Mouse (Mus musculus) gastrocnemius, postnatal 25 days (tissue): Measurements from ENCODE around the gene Ubr1. TPM values are rescaled to one million over a fixed set of nuclear protein-coding genes. Genes with fewer than 3 reads are reported as not detected.
"Not testable (repeated sequence)": the region's sequence is repeated elsewhere in the genome, so short reads cannot be mapped to it uniquely, and the experiment has no call there.

Experiments
- DNase-seq: peaks from one replicate; pipeline ENCODE4 v3.0.0; 2022
- long read RNA-seq, 2 experiments: library from polyadenylated mRNA; stranded (forward); transcript quantifications; one replicate each; pipeline ENCODE4 v2.0.0; 2021
- total RNA-seq, 2 experiments: library from RNA; stranded (reverse); gene quantifications; 1 replicate in 1 of 2; 2 replicates in 1 of 2; pipeline ENCODE4 v1.2.3; 2021

Gene Ubr1
- total RNA-seq = 10 to 100 TPM; 20.4 to 21.3 TPM
- long read RNA-seq, experiment 1, partial matches to known transcripts = 2 of 4 reads
- long read RNA-seq, experiment 1, other reads (novel, unspliced or antisense) = 2 of 4 reads
- long read RNA-seq, experiment 2, full-length matches to known transcripts = 2 of 6 reads
- long read RNA-seq, experiment 2, partial matches to known transcripts = 3 of 6 reads
- long read RNA-seq, experiment 2, other reads (novel, unspliced or antisense) = 1 of 6 reads

GRCm38 (mm10) chr2:120970559-120971080 lies at the start of gene Ubr1:
Ubr1 (minus strand) TSS chr2:120970715.
- DNase-seq = peak; percentile 87

GRCm38 (mm10) chr2:121017151-121017550 lies 46.6 kb upstream of the Ubr1 start:
- no peak for DNase-seq

- DNase-seq = no peak
These were observed 45.7 kb upstream of the Ubr1 start for GRCm38 (mm10) chr2:121016226-121016625.

GRCm38 (mm10) chr2:121015507-121015906 lies 45.0 kb upstream of the Ubr1 start:
- no peak for DNase-seq

GRCm38 (mm10) chr2:121012676-121013075 lies 42.2 kb upstream of the Ubr1 start:
- DNase-seq = no peak

GRCm38 (mm10) chr2:121009071-121009677 lies 38.7 kb upstream of the Ubr1 start:
- no peak for DNase-seq

- DNase-seq = no peak
These were observed 38.1 kb upstream of the Ubr1 start for GRCm38 (mm10) chr2:121008664-121009007.

GRCm38 (mm10) chr2:121007925-121008663 lies 37.6 kb upstream of the Ubr1 start, which contains the start of gene Ccndbp1:
Ccndbp1 (plus strand) TSS chr2:121008403.
- peak; percentile 88 for DNase-seq

- no peak for DNase-seq
These were observed 36.5 kb upstream of the Ubr1 start for GRCm38 (mm10) chr2:121006986-121007385.

- no peak for DNase-seq
These were observed 33.7 kb upstream of the Ubr1 start for GRCm38 (mm10) chr2:121004018-121004811.

GRCm38 (mm10) chr2:121003586-121003985 lies 33.1 kb upstream of the Ubr1 start:
- no peak for DNase-seq

- DNase-seq = no peak
These were observed 28.3 kb upstream of the Ubr1 start for GRCm38 (mm10) chr2:120998863-120999262.

GRCm38 (mm10) chr2:120996607-120997006 lies 26.1 kb upstream of the Ubr1 start:
- not testable (repeated sequence) for DNase-seq

- DNase-seq = no peak
These were observed 20.7 kb upstream of the Ubr1 start for GRCm38 (mm10) chr2:120991196-120991595.

- no peak for DNase-seq
These were observed 14.7 kb upstream of the Ubr1 start for GRCm38 (mm10) chr2:120985241-120985640.

- DNase-seq = no peak
These were observed 13.1 kb upstream of the Ubr1 start for GRCm38 (mm10) chr2:120983611-120984010.

- no peak for DNase-seq
These were observed 10.3 kb upstream of the Ubr1 start for GRCm38 (mm10) chr2:120980861-120981260.

- no peak for DNase-seq
These were observed 9.3 kb upstream of the Ubr1 start for GRCm38 (mm10) chr2:120979819-120980218.

GRCm38 (mm10) chr2:120978693-120979037 lies 8.2 kb upstream of the Ubr1 start:
- DNase-seq = no peak

- DNase-seq = no peak
These were observed 7.6 kb upstream of the Ubr1 start for GRCm38 (mm10) chr2:120977926-120978692.
